Mouse (Mus musculus) bone marrow, adult 2 months (tissue): Measurements from ENCODE around the gene Fkbpl.

Experiments
- CTCF ChIP-seq: fragments of 200-500 bp; IDR thresholded peaks from 2 replicates; pipeline ENCODE4 v1.5.1; 2011; ENCODE audit warnings: low read length, control low read depth; ENCODE audit not compliant: control insufficient read depth, insufficient read depth
- POLR2A ChIP-seq: fragments of 200-500 bp; IDR thresholded peaks from 2 replicates; pipeline ENCODE4 v1.6.1; 2011; ENCODE audit warnings: low read depth, mild to moderate bottlenecking, control low read depth, low read length, borderline replicate concordance; ENCODE audit not compliant: control insufficient read depth

GRCm38 (mm10) chr17:34664472-34664871, 19.9 kb downstream of the Fkbpl start:
- TF ChIP-seq CTCF = no peak
- no peak for TF ChIP-seq POLR2A
